Mouse (Mus musculus) liver, embryonic 13.5 days (tissue): ENCODE measurements at regions not wholly inside any gene's neighbourhood (a gene's known extent, or its start where the extent isn't known, plus 50 kb on each side); places are given as distances from the start of the nearest gene placed in this dataset.

ENCODE experiments used
- ATAC-seq: fragments of 200-750 bp; cut with Nextera tagmentation; 2 replicates; pipeline ENCODE4 v1.8.0; 2017; ENCODE audit warnings: low read depth, mild to moderate bottlenecking, moderate number of reproducible peaks, moderate library complexity
- DNase-seq: peaks from one replicate; pipeline ENCODE4 v3.0.0; 2022
- H3K27ac ChIP-seq: fragments of 300-500 bp; sonication (generic); 2 replicates; pipeline ENCODE4 v1.5.1; 2015; ENCODE audit warnings: moderate library complexity, mild to moderate bottlenecking, inconsistent platforms
- H3K27me3 ChIP-seq: fragments of 300-500 bp; sonication (generic); 2 replicates; pipeline ENCODE4 v1.6.1; 2015; ENCODE audit warnings: mild to moderate bottlenecking, inconsistent platforms
- H3K36me3 ChIP-seq: fragments of 300-500 bp; sonication (generic); 2 replicates; pipeline ENCODE4 v1.6.1; 2015; ENCODE audit warnings: mild to moderate bottlenecking, inconsistent platforms
- H3K4me1 ChIP-seq: fragments of 300-500 bp; sonication (generic); replicated peaks from 2 replicates; pipeline ENCODE4 v1.6.1; 2015; ENCODE audit warnings: inconsistent platforms
- H3K4me2 ChIP-seq: fragments of 300-500 bp; sonication (generic); 2 replicates; pipeline ENCODE4 v1.6.1; 2015; ENCODE audit warnings: inconsistent platforms, mild to moderate bottlenecking, moderate library complexity
- H3K4me3 ChIP-seq: fragments of 300-500 bp; sonication (generic); replicated peaks from 2 replicates; pipeline ENCODE4 v1.5.1; 2015; ENCODE audit warnings: mild to moderate bottlenecking, inconsistent platforms
- H3K9ac ChIP-seq: fragments of 300-500 bp; sonication (generic); 2 replicates; pipeline ENCODE4 v1.6.1; 2015; ENCODE audit warnings: mild to moderate bottlenecking, inconsistent platforms
- H3K9me3 ChIP-seq: fragments of 300-500 bp; sonication (generic); replicated peaks from 2 replicates; pipeline ENCODE4 v1.6.1; 2016; ENCODE audit warnings: inconsistent platforms
- WGBS: fragments of 180-500 bp; shearing (Covaris S2); methylation state at CpG from one replicate; pipeline ENCODE4 v1.1.7; 2015; ENCODE audit not compliant: insufficient replicate concordance; 5-methylcytosine and 5-hydroxymethylcytosine counted together

GRCm38 (mm10) chr3:133779161-133779789, 234.3 kb upstream of the Tet2 start:
- Histone ChIP-seq H3K4me2 (no peak overlapping the region), H3K9ac (no peak overlapping the region), H3K4me3 (no peak overlapping the region), H3K27ac (no peak overlapping the region), H3K36me3 (no peaks in the 10 kb centered on the region), H3K9me3 (no peaks in the 10 kb centered on the region; the same call in 1 of the 2 replicates), H3K4me1 (no peaks in the 10 kb centered on the region), H3K27me3 (no peaks in the 10 kb centered on the region)
- DNase-seq (no peak), ATAC-seq (no peak)
- 50% methylated on average over 2 of the region's 2 CpGs for WGBS

GRCm38 (mm10) chr3:133783060-133783459, 238.1 kb upstream of the Tet2 start:
- DNase-seq = no peak
- Histone ChIP-seq H3K4me1 (no peaks in the 10 kb centered on the region), H3K4me3 (no peak overlapping the region), H3K27me3 (no peaks in the 10 kb centered on the region), H3K27ac (no peak overlapping the region), H3K9ac (no peak overlapping the region), H3K9me3 (no peaks in the 10 kb centered on the region; the same call in 1 of the 2 replicates), H3K36me3 (no peaks in the 10 kb centered on the region), H3K4me2 (no peak overlapping the region)
- WGBS = 53% methylated on average over 1 of the region's 1 CpGs
- no peak for ATAC-seq

- DNase-seq (no peak), ATAC-seq (no peak)
- Histone ChIP-seq H3K4me1 (no peaks in the 10 kb centered on the region), H3K27ac (no peak overlapping the region), H3K4me3 (no peak overlapping the region), H3K9me3 (no peaks in the 10 kb centered on the region), H3K36me3 (no peaks in the 10 kb centered on the region), H3K27me3 (no peaks in the 10 kb centered on the region), H3K4me2 (no peak overlapping the region), H3K9ac (no peak overlapping the region)
- WGBS = 67% methylated on average over 2 of the region's 2 CpGs
These were observed 246.4 kb upstream of the Tet2 start for GRCm38 (mm10) chr3:133791361-133791760.

GRCm38 (mm10) chr3:133809007-133809552, 264.1 kb upstream of the Tet2 start:
- no peak overlapping the region for H3K4me3 ChIP-seq
- H3K9ac ChIP-seq = no peak overlapping the region
- H3K4me2 ChIP-seq = no peak overlapping the region
- no peaks in the 10 kb centered on the region for H3K36me3 ChIP-seq
- no peaks in the 10 kb centered on the region for H3K9me3 ChIP-seq
- H3K27me3 ChIP-seq = no peaks in the 10 kb centered on the region
- no peak overlapping the region for H3K27ac ChIP-seq
- no peak for DNase-seq
- 71% methylated on average over 1 of the region's 1 CpGs for WGBS
- no peak for ATAC-seq
- H3K4me1 ChIP-seq = no peaks in the 10 kb centered on the region

GRCm38 (mm10) chr3:133818966-133819700, 274.2 kb upstream of the Tet2 start:
- H3K4me1 ChIP-seq = no peaks in the 10 kb centered on the region
- no peak for ATAC-seq
- no peak overlapping the region for H3K4me2 ChIP-seq
- no peak overlapping the region for H3K4me3 ChIP-seq
- DNase-seq = no peak
- no peaks in the 10 kb centered on the region for H3K36me3 ChIP-seq
- H3K27ac ChIP-seq = no peak overlapping the region
- H3K27me3 ChIP-seq = no peaks in the 10 kb centered on the region
- no peaks in the 10 kb centered on the region for H3K9me3 ChIP-seq
- no peak overlapping the region for H3K9ac ChIP-seq
- WGBS = 53% methylated on average over 4 of the region's 4 CpGs

- no peak overlapping the region for H3K4me2 ChIP-seq
- no peak overlapping the region for H3K4me3 ChIP-seq
- no peak for ATAC-seq
- DNase-seq = no peak
- WGBS = 52% methylated on average over 2 of the region's 2 CpGs
- H3K27me3 ChIP-seq = no peaks in the 10 kb centered on the region
- no peaks in the 10 kb centered on the region for H3K4me1 ChIP-seq
- H3K36me3 ChIP-seq = no peaks in the 10 kb centered on the region
- no peaks in the 10 kb centered on the region for H3K9me3 ChIP-seq
- no peak overlapping the region for H3K9ac ChIP-seq
- H3K27ac ChIP-seq = no peak overlapping the region
These were observed 288.9 kb upstream of the Tet2 start for GRCm38 (mm10) chr3:133833739-133834391.

GRCm38 (mm10) chr3:133834459-133834858, 289.5 kb upstream of the Tet2 start:
- no peak overlapping the region for H3K27ac ChIP-seq
- no peak for DNase-seq
- H3K4me1 ChIP-seq = no peaks in the 10 kb centered on the region
- H3K27me3 ChIP-seq = no peaks in the 10 kb centered on the region
- ATAC-seq = no peak
- 48% methylated on average over 3 of the region's 3 CpGs for WGBS
- H3K9me3 ChIP-seq = no peaks in the 10 kb centered on the region
- H3K36me3 ChIP-seq = no peaks in the 10 kb centered on the region
- no peak overlapping the region for H3K4me2 ChIP-seq
- H3K4me3 ChIP-seq = no peak overlapping the region
- no peak overlapping the region for H3K9ac ChIP-seq

- Histone ChIP-seq H3K4me2 (no peak overlapping the region), H3K4me1 (no peaks in the 10 kb centered on the region), H3K9ac (no peak overlapping the region), H3K27ac (no peak overlapping the region), H3K36me3 (no peaks in the 10 kb centered on the region), H3K9me3 (no peaks in the 10 kb centered on the region), H3K27me3 (no peaks in the 10 kb centered on the region), H3K4me3 (no peak overlapping the region)
- DNase-seq (no peak), ATAC-seq (no peak)
These were observed 301.4 kb upstream of the Tet2 start for GRCm38 (mm10) chr3:133846301-133846700.

- Histone ChIP-seq H3K4me1 (no peaks in the 10 kb centered on the region), H3K27ac (no peak overlapping the region), H3K9ac (no peak overlapping the region), H3K4me3 (no peak overlapping the region), H3K9me3 (no peaks in the 10 kb centered on the region), H3K4me2 (no peak overlapping the region), H3K27me3 (no peaks in the 10 kb centered on the region), H3K36me3 (no peaks in the 10 kb centered on the region)
- no peak for ATAC-seq
- WGBS = 52% methylated on average over 2 of the region's 2 CpGs
- no peak for DNase-seq
These were observed 329.4 kb upstream of the Tet2 start for GRCm38 (mm10) chr3:133874383-133874782.

GRCm38 (mm10) chr3:133876439-133877072, 331.6 kb upstream of the Tet2 start:
- ATAC-seq (no peak), DNase-seq (peak; percentile 7)
- Histone ChIP-seq H3K27me3 (no peaks in the 10 kb centered on the region), H3K9ac (no peak overlapping the region), H3K36me3 (no peaks in the 10 kb centered on the region), H3K27ac (no peak overlapping the region), H3K4me2 (no peak overlapping the region), H3K4me3 (no peak overlapping the region), H3K9me3 (no peaks in the 10 kb centered on the region), H3K4me1 (no peaks in the 10 kb centered on the region)
- 33% methylated on average over 13 of the region's 13 CpGs for WGBS

GRCm38 (mm10) chr3:133877310-133877709, 332.4 kb upstream of the Tet2 start:
- H3K4me2 ChIP-seq = no peak overlapping the region
- DNase-seq = no peak
- no peak overlapping the region for H3K27ac ChIP-seq
- no peaks in the 10 kb centered on the region for H3K9me3 ChIP-seq
- H3K4me1 ChIP-seq = no peaks in the 10 kb centered on the region
- no peaks in the 10 kb centered on the region for H3K27me3 ChIP-seq
- no peak overlapping the region for H3K4me3 ChIP-seq
- ATAC-seq = no peak
- no peak overlapping the region for H3K9ac ChIP-seq
- H3K36me3 ChIP-seq = no peaks in the 10 kb centered on the region
- WGBS = 60% methylated on average over 5 of the region's 5 CpGs
